8 mouse cellular contexts compared by ENCODE assay signal in genomic region chr13:72625236-72625950, GRCm38 (mm10). TPM values are rescaled to one million over a fixed set of nuclear protein-coding genes. Genes with fewer than 3 reads are reported as not detected.
DNase-seq lines count a peak whose midpoint lies in the region; ATAC-seq and TF ChIP-seq lines count a peak whose summit lies in the region.

No protein-coding gene starts in this region.

- 10% methylated on average over 28 of the region's 28 CpGs for WGBS in embryonic facial prominence, embryonic 15.5 days
- 11% methylated on average over 28 of the region's 28 CpGs for WGBS in midbrain, embryonic 15.5 days

- no peak overlapping the region for H3K9ac ChIP-seq in embryonic facial prominence, embryonic 15.5 days
- no peak overlapping the region for H3K9ac ChIP-seq in midbrain, embryonic 15.5 days

- H3K4me3 ChIP-seq in gastrocnemius, adult 2 months = peak overlapping the region; percentile 66
- H3K4me3 ChIP-seq in embryonic facial prominence, embryonic 15.5 days (replicated peaks) = peak overlapping the region; percentile 37
- peak overlapping the region; percentile 4 for H3K4me3 ChIP-seq in midbrain, embryonic 15.5 days

- peak; percentile 17; the same call in 1 of the 2 replicates for TF ChIP-seq CTCF in gastrocnemius, adult 2 months (IDR thresholded peaks at IDR 0.05)

- H3K27me3 ChIP-seq in embryonic facial prominence, embryonic 15.5 days = peaks cover 88% of the 10 kb centered on the region
- peaks cover 41% of the 10 kb centered on the region for H3K27me3 ChIP-seq in midbrain, embryonic 15.5 days (replicated peaks)

- no peak overlapping the region for H3K27ac ChIP-seq in gastrocnemius, adult 2 months
- no peak overlapping the region for H3K27ac ChIP-seq in embryonic facial prominence, embryonic 15.5 days (replicated peaks)
- no peak overlapping the region for H3K27ac ChIP-seq in midbrain, embryonic 15.5 days

- no peaks in the 10 kb centered on the region for H3K36me3 ChIP-seq in embryonic facial prominence, embryonic 15.5 days
- H3K36me3 ChIP-seq in midbrain, embryonic 15.5 days (replicated peaks) = no peaks in the 10 kb centered on the region

- intact Hi-C loops in gastrocnemius, adult 2 months (cut with DNase I) = no loop called here

- H3K4me2 ChIP-seq in embryonic facial prominence, embryonic 15.5 days (replicated peaks) = peak overlapping the region; percentile 52
- peak overlapping the region; percentile 69 for H3K4me2 ChIP-seq in midbrain, embryonic 15.5 days

- no peak for DNase-seq in gastrocnemius, adult 2 months
- no peak for DNase-seq in gastrocnemius, postnatal 25 days
- peak; percentile 55 to 69 for DNase-seq in kidney, postnatal 4 days
- no peak for DNase-seq in spleen, postnatal 14 days (ENCODE audit: low spot score in 2 of 2)
- DNase-seq in frontal cortex, postnatal 14 days (ENCODE audit: low spot score in 2 of 2) = no peak

- peaks cover 38% of the 10 kb centered on the region for H3K4me1 ChIP-seq in embryonic facial prominence, embryonic 15.5 days
- peaks cover 29% of the 10 kb centered on the region for H3K4me1 ChIP-seq in midbrain, embryonic 15.5 days

- no peaks in the 10 kb centered on the region for H3K9me3 ChIP-seq in embryonic facial prominence, embryonic 15.5 days (replicated peaks)
- no peaks in the 10 kb centered on the region for H3K9me3 ChIP-seq in midbrain, embryonic 15.5 days

- no peak for ATAC-seq in embryonic facial prominence, embryonic 15.5 days (ENCODE audit: insufficient number of reproducible peaks, low FRiP score, low TSS enrichment, low read depth)
- no peak for ATAC-seq in midbrain, embryonic 15.5 days (replicated peaks)
- ATAC-seq in megakaryocyte-erythroid progenitor cell, adult 5-6 weeks (replicated peaks; ENCODE audit: low FRiP score, low TSS enrichment, poor library complexity, severe bottlenecking) = no peak

RNA-seq across cellular contexts. Expression of gene Irx2, which starts 3.2 kb away (rescaled TPM):
- not detected for total RNA-seq in gastrocnemius, adult 2 months (2021)
- not detected for total RNA-seq in gastrocnemius, postnatal 25 days (2021)
- polyA plus RNA-seq in embryonic facial prominence, embryonic 15.5 days (2015; fragmentation: Nextera tagmentation; extraction: Ambion mirVana) = 35.2 and 37.1 TPM in 2 replicates
- polyA plus RNA-seq in midbrain, embryonic 15.5 days (2015; fragmentation: Nextera tagmentation; extraction: Ambion mirVana) = 41.5 and 52.6 TPM in 2 replicates
- total RNA-seq in megakaryocyte-erythroid progenitor cell, adult 5-6 weeks (2014; fragmentation: Nextera tagmentation) = not detected in 2 replicates
- total RNA-seq in megakaryocyte-erythroid progenitor cell, adult 5-6 weeks (2017) = not detected in 2 replicates

Comparison
In these comparisons a context has a peak if more than half of its experiments do, and no peak if none do; other contexts are left out.
1. DNase-seq: peak in kidney, postnatal 4 days (2 of 2); none in gastrocnemius, adult 2 months (single experiment), gastrocnemius, postnatal 25 days (single experiment), spleen, postnatal 14 days (0 of 2) and frontal cortex, postnatal 14 days (0 of 2).
2. H3K4me3 ChIP-seq: peak in every context shown above with its lines; median percentile 66 in gastrocnemius, adult 2 months; 37 in embryonic facial prominence, embryonic 15.5 days; 4 in midbrain, embryonic 15.5 days.